Mouse (Mus musculus) lung, embryonic 16.5 days (tissue): ENCODE data around the gene Rpl9-ps1. TPM values are rescaled to one million over a fixed set of nuclear protein-coding genes. Genes with fewer than 3 reads are reported as not detected.

Source experiments
- ATAC-seq: fragments of 200-750 bp; cut with Nextera tagmentation; 2 replicates; pipeline ENCODE4 v1.8.0; 2017; ENCODE audit warnings: low read depth, mild to moderate bottlenecking, moderate library complexity
- H3K27ac ChIP-seq: fragments of 300-500 bp; sonication (generic); 2 replicates; pipeline ENCODE4 v1.5.1; 2014; ENCODE audit warnings: mild to moderate bottlenecking, control low read depth, low read length
- H3K27me3 ChIP-seq: fragments of 300-500 bp; sonication (generic); 2 replicates; pipeline ENCODE4 v1.6.1; 2014; ENCODE audit warnings: low read depth, low read length, mixed read lengths; ENCODE audit not compliant: control insufficient read depth, insufficient read depth
- H3K36me3 ChIP-seq: fragments of 300-500 bp; sonication (generic); 2 replicates; pipeline ENCODE4 v1.6.1; 2014; ENCODE audit warnings: low read length; ENCODE audit not compliant: control insufficient read depth, insufficient read depth
- H3K4me1 ChIP-seq: fragments of 300-500 bp; sonication (generic); replicated peaks from 2 replicates; pipeline ENCODE4 v1.6.1; 2014; ENCODE audit warnings: low read length, mixed read lengths; ENCODE audit not compliant: control insufficient read depth, insufficient read depth
- H3K4me2 ChIP-seq: fragments of 300-500 bp; sonication (generic); 2 replicates; pipeline ENCODE4 v1.6.1; 2014; ENCODE audit warnings: low read depth, low read length, control low read depth
- H3K4me3 ChIP-seq: fragments of 300-500 bp; sonication (generic); 2 replicates; pipeline ENCODE4 v1.5.1; 2014; ENCODE audit warnings: mild to moderate bottlenecking, low read length, control low read depth
- H3K9ac ChIP-seq: fragments of 300-500 bp; sonication (generic); 2 replicates; pipeline ENCODE4 v1.6.1; 2014; ENCODE audit warnings: low read length, control low read depth
- H3K9me3 ChIP-seq: fragments of 300-500 bp; sonication (generic); 2 replicates; pipeline ENCODE4 v1.6.1; 2016; ENCODE audit warnings: low read length; ENCODE audit not compliant: control insufficient read depth
- WGBS: fragments of 180-500 bp; shearing (Covaris S2); extraction: QIAGEN DNeasy Blood & Tissue Kit; methylation state at CpG from one replicate; pipeline ENCODE4 v1.1.7; 2014; 5-methylcytosine and 5-hydroxymethylcytosine counted together
- polyA plus RNA-seq: library from polyadenylated mRNA; unstranded; fragments of >200 nt; fragmentation: Nextera tagmentation; extraction: Ambion mirVana; gene quantifications from 2 replicates; pipeline ENCODE4 v1.2.1, GENCODE M21; 2015

Gene Rpl9-ps1
- polyA plus RNA-seq, 1 experiment from 2014 or later: not detected

GRCm38 (mm10) chr11:83605535-83605934 is 39.9 kb downstream of the Rpl9-ps1 start:
- no peaks in the 10 kb centered on the region for H3K36me3 ChIP-seq
- no peak overlapping the region for H3K4me3 ChIP-seq
- H3K9ac ChIP-seq: no peak overlapping the region
- H3K4me2 ChIP-seq: no peak overlapping the region
- H3K27me3 ChIP-seq: no peaks in the 10 kb centered on the region
- no peaks in the 10 kb centered on the region for H3K4me1 ChIP-seq
- no peaks in the 10 kb centered on the region for H3K9me3 ChIP-seq
- no peak overlapping the region for H3K27ac ChIP-seq
- 82% methylated on average over 3 of the region's 3 CpGs for WGBS
- no peak for ATAC-seq

GRCm38 (mm10) chr11:83604698-83605097 is 40.7 kb downstream of the Rpl9-ps1 start:
- Histone ChIP-seq H3K9ac (no peak overlapping the region), H3K4me1 (no peaks in the 10 kb centered on the region), H3K27me3 (no peaks in the 10 kb centered on the region), H3K9me3 (no peaks in the 10 kb centered on the region), H3K27ac (no peak overlapping the region), H3K36me3 (no peaks in the 10 kb centered on the region), H3K4me3 (no peak overlapping the region), H3K4me2 (no peak overlapping the region)
- ATAC-seq: no peak
- WGBS: 86% methylated on average over 4 of the region's 4 CpGs

- H3K27ac ChIP-seq: no peak overlapping the region
- no peaks in the 10 kb centered on the region for H3K36me3 ChIP-seq
- no peaks in the 10 kb centered on the region for H3K9me3 ChIP-seq
- no peaks in the 10 kb centered on the region for H3K27me3 ChIP-seq
- WGBS: 72% methylated on average over 3 of the region's 3 CpGs
- H3K4me2 ChIP-seq: no peak overlapping the region
- no peak overlapping the region for H3K4me3 ChIP-seq
- H3K4me1 ChIP-seq: no peaks in the 10 kb centered on the region
- H3K9ac ChIP-seq: no peak overlapping the region
- no peak for ATAC-seq
Observed at GRCm38 (mm10) chr11:83603399-83603798, 42.0 kb downstream of the Rpl9-ps1 start.

GRCm38 (mm10) chr11:83600576-83600975 is 44.8 kb downstream of the Rpl9-ps1 start:
- 57% methylated on average over 2 of the region's 2 CpGs for WGBS

GRCm38 (mm10) chr11:83598991-83599390 is 46.4 kb downstream of the Rpl9-ps1 start:
- H3K4me3 ChIP-seq: no peak overlapping the region
- no peak for ATAC-seq
- H3K9me3 ChIP-seq: no peaks in the 10 kb centered on the region
- WGBS: 74% methylated on average over 3 of the region's 3 CpGs
- H3K27me3 ChIP-seq: no peaks in the 10 kb centered on the region
- peak overlapping the region; percentile 63 for H3K27ac ChIP-seq
- H3K36me3 ChIP-seq: no peaks in the 10 kb centered on the region
- no peak overlapping the region for H3K9ac ChIP-seq
- H3K4me1 ChIP-seq: no peaks in the 10 kb centered on the region
- no peak overlapping the region for H3K4me2 ChIP-seq

More at GRCm38 (mm10) chr11:83600576-83600975, 44.8 kb downstream of the Rpl9-ps1 start:
- Histone ChIP-seq H3K9me3 (no peaks in the 10 kb centered on the region), H3K4me3 (no peak overlapping the region), H3K9ac (no peak overlapping the region), H3K36me3 (no peaks in the 10 kb centered on the region), H3K4me2 (no peak overlapping the region), H3K27me3 (no peaks in the 10 kb centered on the region), H3K4me1 (no peaks in the 10 kb centered on the region), H3K27ac (no peak overlapping the region)
- ATAC-seq: no peak

GRCm38 (mm10) chr11:83598207-83598837 is 47.1 kb downstream of the Rpl9-ps1 start:
- 45% methylated on average over 3 of the region's 3 CpGs for WGBS
- Histone ChIP-seq H3K9ac (no peak overlapping the region), H3K9me3 (no peaks in the 10 kb centered on the region), H3K4me3 (no peak overlapping the region), H3K4me2 (no peak overlapping the region), H3K27me3 (no peaks in the 10 kb centered on the region), H3K36me3 (no peaks in the 10 kb centered on the region), H3K27ac (peak overlapping the region; percentile 79), H3K4me1 (no peaks in the 10 kb centered on the region)
- peak; percentile 89 for ATAC-seq

GRCm38 (mm10) chr11:83597796-83598195 is 47.6 kb downstream of the Rpl9-ps1 start:
- no peaks in the 10 kb centered on the region for H3K9me3 ChIP-seq
- no peaks in the 10 kb centered on the region for H3K4me1 ChIP-seq
- no peaks in the 10 kb centered on the region for H3K36me3 ChIP-seq
- H3K27ac ChIP-seq: peak overlapping the region; percentile 79
- WGBS: 72% methylated on average over 7 of the region's 7 CpGs
- no peak overlapping the region for H3K4me2 ChIP-seq
- ATAC-seq: no peak
- no peak overlapping the region for H3K9ac ChIP-seq
- H3K27me3 ChIP-seq: no peaks in the 10 kb centered on the region
- no peak overlapping the region for H3K4me3 ChIP-seq

- Histone ChIP-seq H3K4me2 (no peak overlapping the region), H3K36me3 (no peaks in the 10 kb centered on the region), H3K4me3 (no peak overlapping the region), H3K27me3 (no peaks in the 10 kb centered on the region), H3K4me1 (no peaks in the 10 kb centered on the region), H3K9me3 (no peaks in the 10 kb centered on the region), H3K27ac (no peak overlapping the region), H3K9ac (no peak overlapping the region)
- no peak for ATAC-seq
- 60% methylated on average over 7 of the region's 7 CpGs for WGBS
Observed at GRCm38 (mm10) chr11:83595669-83596455, 49.6 kb downstream of the Rpl9-ps1 start.
